Mouse (Mus musculus): Measurements from ENCODE around the gene Kcnk6.

DNA sequence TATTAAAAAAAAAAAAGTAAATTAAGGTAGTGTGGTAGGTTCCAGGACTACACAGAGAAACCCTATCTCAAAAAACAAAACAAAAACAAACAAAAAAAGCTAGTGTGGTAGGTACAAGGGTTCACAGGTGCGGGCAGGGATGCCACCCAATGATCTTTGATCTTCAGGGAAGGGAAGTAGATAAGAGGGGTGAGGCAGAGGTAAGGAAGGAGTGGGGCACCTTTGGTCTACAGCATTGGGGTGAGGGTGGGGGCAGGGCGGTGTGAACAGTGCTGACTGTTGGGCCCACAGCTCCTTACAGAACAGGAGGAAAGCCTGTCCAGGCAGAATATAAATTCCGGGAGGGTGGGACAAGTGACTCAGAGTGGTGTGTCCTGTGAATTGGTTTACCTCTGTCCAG lies 18.9 kb upstream of the Kcnk6 start:
- no peak for TF ChIP-seq CTCF (IDR thresholded peaks at IDR 0.05; ENCODE audit: borderline replicate concordance, extremely low read depth, insufficient read depth, insufficient read length)
- TF ChIP-seq POLR2A (IDR thresholded peaks at IDR 0.05; ENCODE audit: borderline replicate concordance, extremely low read depth, insufficient read depth, insufficient read length, poor library complexity, severe bottlenecking) = no peak
